ENCODE assay signal across 29 mouse cellular contexts in the genomic region with DNA sequence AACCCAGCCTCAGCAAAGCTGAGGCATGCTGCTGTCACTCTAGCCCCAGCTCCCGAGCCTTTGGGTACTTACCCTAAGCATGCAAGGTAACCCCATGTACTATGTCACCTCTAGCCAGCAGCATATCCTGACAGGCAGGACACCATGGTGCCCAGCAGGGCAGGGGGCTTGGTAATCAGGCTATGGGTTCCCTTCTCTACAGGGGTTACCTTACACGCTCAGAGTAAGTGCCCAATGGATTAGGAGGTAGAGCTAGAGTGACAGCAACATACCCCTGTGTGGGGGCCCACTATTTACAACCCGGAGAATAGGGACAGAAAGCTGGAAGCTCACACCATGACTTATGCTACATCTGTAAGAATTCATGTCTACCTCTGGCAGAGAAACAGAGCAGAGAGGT. TPM values are rescaled to one million over a fixed set of nuclear protein-coding genes. Genes with fewer than 3 reads are reported as not detected.
"Had no signal": no experiment of that assay in that cellular context is flagged by ENCODE, and none has a peak within 500 bp of the region (broad histone marks: within the 10 kb centered on the region; RNA-seq: fewer than 3 reads in every experiment).

No protein-coding gene starts in this region.

- H3K4me1 ChIP-seq: embryonic facial prominence, embryonic 10.5 days; embryonic facial prominence, embryonic 12.5 days; forebrain, embryonic 10.5 days; forebrain, embryonic 12.5 days; forebrain, embryonic 13.5 days; forebrain, embryonic 15.5 days had no signal

- H3K27me3 ChIP-seq: embryonic facial prominence, embryonic 12.5 days; embryonic facial prominence, embryonic 13.5 days; embryonic facial prominence, embryonic 15.5 days; forebrain, embryonic 12.5 days; forebrain, embryonic 13.5 days; forebrain, embryonic 15.5 days had no signal

- H3K4me3 ChIP-seq: embryonic facial prominence, embryonic 10.5 days; embryonic facial prominence, embryonic 12.5 days; embryonic facial prominence, embryonic 13.5 days; embryonic facial prominence, embryonic 15.5 days; erythroblast, embryonic 14.5 days; forebrain, embryonic 10.5 days; forebrain, embryonic 12.5 days; forebrain, embryonic 13.5 days; forebrain, embryonic 15.5 days; gastrocnemius, adult 2 months; heart, adult 2 months had no signal

- H3K9ac ChIP-seq: embryonic facial prominence, embryonic 12.5 days; embryonic facial prominence, embryonic 13.5 days; embryonic facial prominence, embryonic 15.5 days; forebrain, embryonic 12.5 days; forebrain, embryonic 13.5 days; forebrain, embryonic 15.5 days; forebrain, postnatal 0 days had no signal

- DNase-seq: cerebellum, adult 2 months; cerebellum, adult 8-10 months; cerebellum, adult 9-10 months; cerebellum, adult 9-11 months; cerebellum, postnatal 10 days; cerebellum, postnatal 25 days; cerebellum, postnatal 36 days; embryo, embryonic 11 days; forebrain, postnatal 0 days; gastrocnemius, adult 2 months; gastrocnemius, postnatal 10 days; gastrocnemius, postnatal 14 days; gastrocnemius, postnatal 25 days; gastrocnemius, postnatal 36 days; heart, adult 18-20 months; heart, adult 2 months had no signal

- H3K4me2 ChIP-seq: embryonic facial prominence, embryonic 12.5 days; embryonic facial prominence, embryonic 13.5 days; embryonic facial prominence, embryonic 15.5 days; forebrain, embryonic 12.5 days; forebrain, embryonic 13.5 days; forebrain, embryonic 15.5 days had no signal

- ATAC-seq: forebrain, embryonic 13.5 days; forebrain, embryonic 14.5 days; forebrain, embryonic 15.5 days; forebrain, embryonic 16.5 days; forebrain, postnatal 0 days had no signal

- H3K9me3 ChIP-seq: embryonic facial prominence, embryonic 12.5 days; embryonic facial prominence, embryonic 15.5 days; forebrain, embryonic 10.5 days; forebrain, embryonic 12.5 days; forebrain, embryonic 13.5 days; forebrain, embryonic 15.5 days had no signal

- H3K27ac ChIP-seq: embryonic facial prominence, embryonic 10.5 days; embryonic facial prominence, embryonic 12.5 days; embryonic facial prominence, embryonic 13.5 days; embryonic facial prominence, embryonic 15.5 days; forebrain, embryonic 10.5 days; forebrain, embryonic 12.5 days; forebrain, embryonic 13.5 days; forebrain, embryonic 15.5 days; gastrocnemius, adult 2 months; heart, adult 2 months had no signal

RNA-seq across cellular contexts. Expression of a gene that starts 39.6 kb away (rescaled TPM):
- total RNA-seq: common myeloid progenitor, adult 5-6 weeks; granulocyte monocyte progenitor cell, adult 5-6 weeks had no signal
- polyA plus RNA-seq: embryonic facial prominence, embryonic 10.5 days; erythroblast, embryonic 14.5 days had no signal
